Mouse (Mus musculus) embryonic fibroblast, embryonic 13.5 days (primary cell): ENCODE results near the gene Tceanc2.
A peak's percentile ranks its signal among the peaks of the same experiment; 100 is the strongest.

ENCODE experiments used
- CTCF ChIP-seq: IDR thresholded peaks from 2 replicates; pipeline ENCODE4 v1.5.1; 2011; ENCODE audit warnings: mild to moderate bottlenecking, control low read depth, low read length, moderate library complexity, borderline replicate concordance; ENCODE audit not compliant: insufficient read depth
- POLR2A ChIP-seq: IDR thresholded peaks from 2 replicates; pipeline ENCODE4 v1.6.1; 2011; ENCODE audit warnings: low read depth, mild to moderate bottlenecking, control low read depth, low read length, moderate library complexity

- no peak for TF ChIP-seq POLR2A
- TF ChIP-seq CTCF = peak; percentile 52; the same call in 1 of the 2 replicates
Observed at GRCm38 (mm10) chr4:107121165-107121943, 57.6 kb downstream of the Tceanc2 start.
